Mouse (Mus musculus) neural tube, embryonic 14.5 days (tissue): Measurements from ENCODE around the gene Zbtb16. TPM values are rescaled to one million over a fixed set of nuclear protein-coding genes. Genes with fewer than 3 reads are reported as not detected.

Experiments used
- ATAC-seq: fragments of 200-750 bp; cut with Nextera tagmentation; 2 replicates; pipeline ENCODE4 v1.8.0; 2017; ENCODE audit warnings: low read depth, mild to moderate bottlenecking, moderate TSS enrichment, moderate library complexity
- H3K27ac ChIP-seq: fragments of 300-500 bp; sonication (generic); 2 replicates; pipeline ENCODE4 v1.5.1; 2014; ENCODE audit warnings: low read depth, mild to moderate bottlenecking, control low read depth, low read length, moderate library complexity, mixed read lengths
- H3K27me3 ChIP-seq: fragments of 300-500 bp; sonication (generic); 2 replicates; pipeline ENCODE4 v1.6.1; 2014; ENCODE audit warnings: low read length; ENCODE audit not compliant: control insufficient read depth, insufficient read depth
- H3K36me3 ChIP-seq: fragments of 300-500 bp; sonication (generic); 2 replicates; pipeline ENCODE4 v1.6.1; 2014; ENCODE audit warnings: low read length, mixed read lengths; ENCODE audit not compliant: control insufficient read depth, insufficient read depth
- H3K4me1 ChIP-seq: fragments of 300-500 bp; sonication (generic); 2 replicates; pipeline ENCODE4 v1.6.1; 2014; ENCODE audit warnings: low read length; ENCODE audit not compliant: control insufficient read depth, insufficient read depth
- H3K4me2 ChIP-seq: fragments of 300-500 bp; sonication (generic); 2 replicates; pipeline ENCODE4 v1.6.1; 2014; ENCODE audit warnings: mild to moderate bottlenecking, low read depth, low read length, control low read depth
- H3K4me3 ChIP-seq: fragments of 300-500 bp; sonication (generic); 2 replicates; pipeline ENCODE4 v1.5.1; 2014; ENCODE audit warnings: low read depth, low read length, control low read depth, mixed read lengths
- H3K9ac ChIP-seq: fragments of 300-500 bp; sonication (generic); replicated peaks from 2 replicates; pipeline ENCODE4 v1.6.1; 2014; ENCODE audit warnings: low read depth, mild to moderate bottlenecking, control low read depth, low read length, mixed read lengths
- H3K9me3 ChIP-seq: fragments of 300-500 bp; sonication (generic); 2 replicates; pipeline ENCODE4 v1.6.1; 2016; ENCODE audit warnings: low read length; ENCODE audit not compliant: control insufficient read depth
- WGBS: fragments of 180-500 bp; shearing (Covaris S2); extraction: QIAGEN DNeasy Blood & Tissue Kit; methylation state at CpG from one replicate; pipeline ENCODE4 v1.1.7; 2014; 5-methylcytosine and 5-hydroxymethylcytosine counted together
- polyA plus RNA-seq: library from polyadenylated mRNA; unstranded; fragments of >200 nt; fragmentation: Nextera tagmentation; extraction: Ambion mirVana; gene quantifications from 2 replicates; pipeline ENCODE4 v1.2.1, GENCODE M21; 2014

The Zbtb16 gene
- polyA plus RNA-seq, 1 experiment from 2014 or later = 12.0 TPM

DNA sequence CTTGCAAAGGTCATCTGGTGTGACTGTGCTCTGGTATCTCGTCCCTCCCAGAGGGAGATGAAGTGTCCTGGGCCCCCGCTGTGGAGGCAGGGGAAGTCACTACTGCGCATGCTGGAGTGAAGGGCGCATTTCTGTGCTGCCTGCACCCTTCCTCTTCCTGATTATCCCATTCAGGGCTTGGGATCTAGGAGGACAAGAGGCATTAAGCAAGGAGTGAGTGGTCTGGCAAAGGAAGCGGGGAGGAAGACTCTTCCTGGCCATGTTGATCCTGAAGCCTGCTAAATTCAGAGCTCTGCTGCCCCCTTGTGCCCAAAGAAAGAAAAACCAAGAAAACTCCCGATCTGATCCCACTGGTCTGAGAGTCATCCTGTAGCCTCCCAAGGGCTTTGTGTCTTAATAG is 217.4 kb downstream of the Zbtb16 start:
- H3K27ac ChIP-seq = no peak overlapping the region
- 36% methylated on average over 6 of the region's 6 CpGs for WGBS

DNA sequence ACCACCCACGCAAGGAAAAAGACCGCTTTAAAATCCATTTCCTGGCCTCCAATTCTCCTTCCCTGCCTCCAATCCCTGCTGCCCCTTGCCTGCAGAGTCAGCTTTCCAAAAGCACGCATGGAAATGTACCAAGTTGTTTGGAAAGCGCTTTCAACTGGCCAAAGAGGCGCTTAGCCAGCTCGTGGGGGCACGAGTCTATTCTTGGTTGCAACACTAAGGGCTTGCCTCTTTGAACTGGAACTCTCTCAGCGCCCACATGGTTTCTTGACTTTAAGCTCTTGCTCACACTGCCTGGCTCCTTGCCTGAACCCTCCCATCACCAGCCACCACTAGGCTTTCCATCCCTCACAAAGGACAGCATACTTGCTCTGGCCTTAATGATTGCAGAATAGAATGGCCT is 217.9 kb downstream of the Zbtb16 start:
- no peaks in the 10 kb centered on the region for H3K9me3 ChIP-seq
- ATAC-seq = no peak
- H3K27me3 ChIP-seq = no peaks in the 10 kb centered on the region
- H3K9ac ChIP-seq = no peak overlapping the region
- H3K36me3 ChIP-seq = no peaks in the 10 kb centered on the region
- 79% methylated on average over 8 of the region's 8 CpGs for WGBS
- H3K4me3 ChIP-seq = no peak overlapping the region
- H3K4me2 ChIP-seq = no peak overlapping the region
- H3K4me1 ChIP-seq = no peaks in the 10 kb centered on the region
- no peak overlapping the region for H3K27ac ChIP-seq

More for the DNA sequence above, 217.4 kb downstream of the Zbtb16 start:
- H3K27me3 ChIP-seq = no peaks in the 10 kb centered on the region
- H3K4me3 ChIP-seq = no peak overlapping the region
- no peaks in the 10 kb centered on the region for H3K36me3 ChIP-seq
- H3K4me1 ChIP-seq = no peaks in the 10 kb centered on the region
- no peaks in the 10 kb centered on the region for H3K9me3 ChIP-seq
- H3K9ac ChIP-seq = no peak overlapping the region
- no peak overlapping the region for H3K4me2 ChIP-seq
- peak; percentile 69; the same call in 1 of the 2 replicates for ATAC-seq

DNA sequence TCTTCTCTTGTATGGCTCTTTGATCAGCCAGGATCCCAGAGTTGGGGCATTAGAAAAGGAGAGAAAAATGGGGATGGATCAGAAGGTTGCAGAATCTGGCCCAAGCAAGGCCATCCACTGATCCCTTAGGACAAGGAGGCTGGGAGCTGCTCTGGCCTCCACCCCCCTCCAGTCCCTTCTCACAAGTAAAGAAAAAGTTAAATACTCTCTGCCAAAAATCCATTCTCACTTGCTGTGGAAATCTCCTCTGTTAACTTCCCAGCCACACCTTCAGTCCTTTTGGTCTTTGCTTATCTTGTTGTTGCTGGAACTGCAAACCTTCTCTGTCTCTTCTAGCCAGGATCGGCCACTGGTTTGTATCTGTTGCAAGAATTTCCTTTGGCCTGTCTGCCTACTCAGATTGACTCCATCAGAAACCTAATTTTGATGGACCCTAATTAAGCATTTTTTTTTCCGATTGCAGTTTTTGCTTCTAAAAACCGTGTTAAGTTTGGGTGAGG is 218.5 kb downstream of the Zbtb16 start:
- Histone ChIP-seq H3K4me1 (no peaks in the 10 kb centered on the region), H3K36me3 (no peaks in the 10 kb centered on the region), H3K4me3 (no peak overlapping the region), H3K27ac (no peak overlapping the region), H3K9ac (no peak overlapping the region), H3K9me3 (no peaks in the 10 kb centered on the region), H3K4me2 (no peak overlapping the region), H3K27me3 (no peaks in the 10 kb centered on the region)
- no peak for ATAC-seq
- 96% methylated on average over 3 of the region's 3 CpGs for WGBS

DNA sequence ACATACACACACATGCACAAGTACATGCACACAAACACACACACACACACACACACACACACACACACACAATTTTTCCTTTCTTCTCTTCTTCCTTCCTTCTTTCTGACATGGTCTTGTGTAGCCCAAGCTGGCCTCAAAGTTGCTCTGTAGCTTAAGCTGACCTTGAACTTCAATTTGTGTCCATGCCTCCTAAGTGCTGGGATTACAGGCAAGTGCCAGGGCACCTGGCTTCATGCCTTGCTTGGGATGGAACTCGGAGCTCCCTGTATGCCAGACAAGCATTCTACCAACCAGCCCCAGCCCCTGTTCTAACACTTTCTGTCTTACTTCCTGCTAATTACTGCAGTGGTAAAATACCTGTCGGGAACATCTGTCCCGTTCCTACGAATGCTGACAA is 222.8 kb downstream of the Zbtb16 start:
- no peaks in the 10 kb centered on the region for H3K27me3 ChIP-seq
- no peaks in the 10 kb centered on the region for H3K4me1 ChIP-seq
- no peak overlapping the region for H3K9ac ChIP-seq
- no peaks in the 10 kb centered on the region for H3K36me3 ChIP-seq
- no peak overlapping the region for H3K4me3 ChIP-seq
- no peak for ATAC-seq
- no peak overlapping the region for H3K4me2 ChIP-seq
- no peaks in the 10 kb centered on the region for H3K9me3 ChIP-seq
- 85% methylated on average over 4 of the region's 4 CpGs for WGBS
- H3K27ac ChIP-seq = no peak overlapping the region

DNA sequence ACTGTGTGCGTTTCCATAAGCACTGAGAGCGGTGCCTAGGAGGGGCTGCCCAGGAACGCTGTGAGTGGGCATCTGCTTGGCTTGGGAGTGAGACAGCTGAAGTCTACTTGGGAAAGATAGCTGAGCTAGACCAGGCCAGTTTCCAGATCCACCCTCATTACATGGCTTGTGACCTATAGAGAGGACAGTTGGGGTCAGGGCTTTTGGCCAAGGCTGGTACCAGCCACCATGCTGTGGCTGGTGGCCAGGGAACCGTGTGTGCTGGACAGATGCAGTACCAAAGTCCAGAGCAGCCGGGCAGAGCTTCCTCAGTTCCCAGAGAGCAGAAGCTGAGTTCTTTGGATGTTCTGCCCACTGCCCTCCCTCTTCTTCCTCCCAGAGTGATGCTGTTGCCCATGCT is 223.5 kb downstream of the Zbtb16 start:
- Histone ChIP-seq H3K27ac (no peak overlapping the region), H3K9me3 (no peaks in the 10 kb centered on the region), H3K27me3 (no peaks in the 10 kb centered on the region), H3K4me1 (no peaks in the 10 kb centered on the region), H3K36me3 (no peaks in the 10 kb centered on the region), H3K9ac (no peak overlapping the region), H3K4me3 (no peak overlapping the region), H3K4me2 (no peak overlapping the region)
- ATAC-seq = no peak
- whole genome bisulfite sequencing = 93% methylated on average over 5 of the region's 5 CpGs

DNA sequence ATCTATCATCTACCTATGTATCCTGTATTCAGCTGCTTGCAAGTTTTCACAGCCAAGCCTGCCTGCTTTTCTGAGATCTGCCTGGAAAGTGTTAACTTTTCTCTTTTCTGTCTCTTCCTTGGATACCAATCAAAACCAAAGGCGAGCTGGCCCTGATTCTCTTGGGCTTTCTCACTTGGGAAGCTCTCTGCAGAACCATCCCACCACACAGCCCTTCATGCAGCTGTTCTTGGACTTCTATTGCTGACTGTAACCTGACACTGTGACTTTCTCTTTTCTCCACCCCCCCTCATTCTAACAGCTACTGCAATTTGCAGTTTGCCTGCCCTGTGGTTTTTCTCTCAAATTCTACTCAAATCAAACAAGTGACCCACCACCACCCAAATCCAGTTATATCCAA is 225.0 kb downstream of the Zbtb16 start:
- Histone ChIP-seq H3K9ac (no peak overlapping the region), H3K4me3 (no peak overlapping the region), H3K27me3 (no peaks in the 10 kb centered on the region), H3K36me3 (no peaks in the 10 kb centered on the region), H3K27ac (no peak overlapping the region), H3K4me2 (no peak overlapping the region), H3K9me3 (no peaks in the 10 kb centered on the region), H3K4me1 (no peaks in the 10 kb centered on the region)
- no peak for ATAC-seq
- WGBS = 55% methylated on average over 1 of the region's 1 CpGs

DNA sequence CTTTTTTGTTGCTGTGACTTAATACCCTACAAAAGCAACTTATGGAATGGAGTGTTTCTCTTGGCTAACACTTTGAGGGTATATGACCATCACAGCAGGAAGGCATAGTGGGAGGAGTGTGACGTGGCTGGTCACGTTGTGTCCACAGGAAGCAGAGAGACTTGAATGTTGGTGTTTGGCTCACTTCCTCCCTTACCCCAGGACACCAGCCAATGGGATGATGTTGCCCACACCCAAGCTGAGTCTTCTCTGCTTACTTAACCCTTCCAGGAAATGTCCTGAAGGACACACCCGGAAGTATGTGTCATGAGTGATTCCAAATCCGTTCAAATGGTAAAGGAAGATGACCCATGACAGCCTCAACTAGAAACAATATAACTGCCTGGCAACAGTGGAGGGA is 226.3 kb downstream of the Zbtb16 start:
- Histone ChIP-seq H3K9me3 (no peaks in the 10 kb centered on the region), H3K27me3 (no peaks in the 10 kb centered on the region), H3K36me3 (no peaks in the 10 kb centered on the region), H3K4me1 (no peaks in the 10 kb centered on the region), H3K4me2 (no peak overlapping the region), H3K9ac (no peak overlapping the region), H3K27ac (no peak overlapping the region), H3K4me3 (no peak overlapping the region)
- WGBS = 64% methylated on average over 4 of the region's 4 CpGs
- no peak for ATAC-seq

DNA sequence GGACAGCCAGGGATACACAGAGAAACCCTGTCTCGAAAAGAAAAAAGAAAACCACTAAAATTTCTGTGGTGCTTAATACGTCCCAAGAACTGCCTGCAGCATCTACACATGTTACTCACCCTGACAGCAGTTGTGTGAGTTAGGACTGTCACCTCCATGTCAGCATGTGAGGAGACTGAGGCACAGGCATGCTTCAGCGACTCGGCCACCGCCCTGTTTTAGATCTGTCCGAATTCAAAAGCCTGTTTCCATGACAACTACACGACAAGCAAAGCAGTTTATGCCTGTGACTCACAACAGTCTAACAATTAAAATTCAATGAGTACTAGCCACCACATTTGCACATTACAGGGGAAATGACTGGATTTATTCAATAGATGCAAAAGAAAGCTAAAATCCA is 228.6 kb downstream of the Zbtb16 start:
- WGBS = 30% methylated on average over 7 of the region's 7 CpGs
- Histone ChIP-seq H3K9me3 (no peaks in the 10 kb centered on the region), H3K9ac (no peak overlapping the region), H3K4me3 (no peak overlapping the region), H3K4me2 (no peak overlapping the region), H3K36me3 (no peaks in the 10 kb centered on the region), H3K27me3 (no peaks in the 10 kb centered on the region), H3K4me1 (no peaks in the 10 kb centered on the region), H3K27ac (no peak overlapping the region)
- ATAC-seq = no peak

DNA sequence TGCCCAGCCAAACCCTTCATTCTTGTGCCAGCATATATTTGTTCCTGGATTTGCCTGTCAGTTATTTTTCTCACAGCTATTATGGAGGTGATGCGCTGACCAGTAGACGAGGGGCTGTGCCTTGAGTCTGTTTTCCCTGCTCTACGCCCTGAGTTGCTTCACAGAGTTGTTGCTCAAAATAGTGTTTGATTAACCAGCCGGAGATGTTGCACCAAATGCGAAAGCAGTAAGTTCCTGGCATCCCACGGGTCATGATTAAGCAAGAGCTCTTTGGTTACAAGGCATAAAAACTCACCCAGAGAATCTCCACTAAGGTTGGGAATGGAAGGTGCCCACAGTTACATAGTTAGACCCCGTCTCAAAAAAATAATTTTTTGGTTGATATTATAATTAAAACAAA is 229.9 kb downstream of the Zbtb16 start:
- Histone ChIP-seq H3K9ac (no peak overlapping the region), H3K27me3 (no peaks in the 10 kb centered on the region), H3K9me3 (no peaks in the 10 kb centered on the region), H3K4me3 (no peak overlapping the region), H3K27ac (no peak overlapping the region), H3K36me3 (no peaks in the 10 kb centered on the region), H3K4me1 (no peaks in the 10 kb centered on the region), H3K4me2 (no peak overlapping the region)
- no peak for ATAC-seq
- 93% methylated on average over 7 of the region's 7 CpGs for WGBS

DNA sequence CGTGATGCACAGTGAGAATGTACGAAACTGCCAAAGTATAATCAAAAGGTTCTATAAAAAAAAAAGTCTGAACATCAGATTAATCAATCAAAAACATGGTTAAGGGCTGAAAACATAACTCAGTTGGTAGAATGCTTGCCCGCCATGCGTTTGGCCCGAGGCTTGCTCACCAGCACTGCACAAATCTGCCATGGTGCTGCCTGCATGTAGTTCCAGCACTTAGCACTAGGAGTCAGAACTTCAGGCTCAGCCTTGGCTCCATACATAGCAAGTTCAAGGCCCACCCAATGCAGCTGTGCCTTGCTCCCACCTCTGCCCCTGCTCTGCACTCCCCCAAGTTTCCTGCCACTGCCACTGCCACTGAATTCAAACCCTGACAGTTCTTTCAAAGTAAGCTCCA is 230.3 kb downstream of the Zbtb16 start:
- no peak overlapping the region for H3K4me2 ChIP-seq
- no peak for ATAC-seq
- no peak overlapping the region for H3K27ac ChIP-seq
- no peaks in the 10 kb centered on the region for H3K4me1 ChIP-seq
- 94% methylated on average over 5 of the region's 5 CpGs for WGBS
- no peaks in the 10 kb centered on the region for H3K36me3 ChIP-seq
- no peak overlapping the region for H3K9ac ChIP-seq
- H3K27me3 ChIP-seq = no peaks in the 10 kb centered on the region
- no peaks in the 10 kb centered on the region for H3K9me3 ChIP-seq
- H3K4me3 ChIP-seq = no peak overlapping the region
